Mouse (Mus musculus) limb, embryonic 10.5 days (tissue): ENCODE data around the gene Miga1. TPM values are rescaled to one million over a fixed set of nuclear protein-coding genes. Genes with fewer than 3 reads are reported as not detected.
A peak's percentile ranks its signal among the peaks of the same experiment; 100 is the strongest.
"Not testable (repeated sequence)": the region's sequence is repeated elsewhere in the genome, so short reads cannot be mapped to it uniquely, and the experiment has no call there.

Experiments
- DNase-seq: peaks from one replicate; pipeline ENCODE4 v3.0.0-alpha.2; 2017; ENCODE audit warnings: low spot score
- H3K27ac ChIP-seq: fragments of 300-500 bp; sonication (generic); 2 replicates; pipeline ENCODE4 v1.5.1; 2016; ENCODE audit warnings: mild to moderate bottlenecking
- H3K27me3 ChIP-seq: fragments of 300-500 bp; sonication (generic); 2 replicates; pipeline ENCODE4 v1.6.1; 2016; ENCODE audit warnings: low read depth, mild to moderate bottlenecking; ENCODE audit not compliant: poor library complexity, severe bottlenecking
- H3K36me3 ChIP-seq: fragments of 300-500 bp; sonication (generic); 2 replicates; pipeline ENCODE4 v1.6.1; 2016; ENCODE audit warnings: mild to moderate bottlenecking, moderate library complexity
- H3K4me1 ChIP-seq: fragments of 300-500 bp; sonication (generic); 2 replicates; pipeline ENCODE4 v1.6.1; 2016
- H3K4me3 ChIP-seq: fragments of 300-500 bp; sonication (generic); 2 replicates; pipeline ENCODE4 v1.5.1; 2016; ENCODE audit warnings: mild to moderate bottlenecking, moderate library complexity
- H3K9me3 ChIP-seq: fragments of 300-500 bp; sonication (generic); replicated peaks from 2 replicates; pipeline ENCODE4 v1.6.1; 2016; ENCODE audit warnings: mild to moderate bottlenecking
- WGBS: fragments of 180-500 bp; shearing (Covaris S2); methylation state at CpG from one replicate; pipeline ENCODE4 v1.1.7; 2016; 5-methylcytosine and 5-hydroxymethylcytosine counted together
- polyA plus RNA-seq: library from polyadenylated mRNA; unstranded; fragments of >200 nt; fragmentation: Nextera tagmentation; extraction: Ambion mirVana; gene quantifications from 2 replicates; pipeline ENCODE4 v1.2.1, GENCODE M21; 2016

Gene Miga1
- polyA plus RNA-seq, 1 experiment from 2014 or later: 21.5 TPM

- no peaks in the 10 kb centered on the region for H3K9me3 ChIP-seq
- 0 out of 2 replicates have a peak overlapping the region, but pooled peaks have one; percentile 92 for H3K27ac ChIP-seq
- H3K27me3 ChIP-seq: no peaks in the 10 kb centered on the region
Measured at GRCm38 (mm10) chr3:152347227-152347626, 7.0 kb upstream of the Miga1 start.

GRCm38 (mm10) chr3:152346633-152347141 lies 6.5 kb upstream of the Miga1 start:
- H3K4me1 ChIP-seq: peaks cover 26% of the 10 kb centered on the region
- no peak for DNase-seq
- H3K36me3 ChIP-seq: peaks cover 8% of the 10 kb centered on the region; the same call in 1 of the 2 replicates
- H3K27ac ChIP-seq: peak overlapping the region; percentile 92
- under 1% methylated on average over 51 of the region's 54 CpGs for WGBS
- H3K27me3 ChIP-seq: no peaks in the 10 kb centered on the region
- H3K9me3 ChIP-seq: no peaks in the 10 kb centered on the region
- H3K4me3 ChIP-seq: peak overlapping the region; percentile 81

More at GRCm38 (mm10) chr3:152347227-152347626, 7.0 kb upstream of the Miga1 start:
- H3K4me1 ChIP-seq: peaks cover 26% of the 10 kb centered on the region
- 55% methylated on average over 3 of the region's 3 CpGs for WGBS
- no peak for DNase-seq
- peaks cover 8% of the 10 kb centered on the region; the same call in 1 of the 2 replicates for H3K36me3 ChIP-seq
- peak overlapping the region; percentile 81 for H3K4me3 ChIP-seq

GRCm38 (mm10) chr3:152345732-152346632 lies 5.8 kb upstream of the Miga1 start, which contains the start of gene Usp33:
Usp33 (plus strand) TSS chr3:152346478.
- WGBS: 6% methylated on average over 44 of the region's 44 CpGs

GRCm38 (mm10) chr3:152342961-152343517 lies 2.8 kb upstream of the Miga1 start:
- Histone ChIP-seq H3K27me3 (no peaks in the 10 kb centered on the region), H3K9me3 (no peaks in the 10 kb centered on the region), H3K4me1 (peaks cover 16% of the 10 kb centered on the region), H3K4me3 (no peak overlapping the region), H3K27ac (no peak overlapping the region), H3K36me3 (no peaks in the 10 kb centered on the region)
- 89% methylated on average over 15 of the region's 15 CpGs for WGBS
- DNase-seq: no peak

More at GRCm38 (mm10) chr3:152345732-152346632, 5.8 kb upstream of the Miga1 start, which contains the start of gene Usp33:
- H3K36me3 ChIP-seq: peaks cover 8% of the 10 kb centered on the region; the same call in 1 of the 2 replicates
- peak within 1 kb of the TSS; percentile 81 for H3K4me3 ChIP-seq
- no peaks in the 10 kb centered on the region for H3K27me3 ChIP-seq
- no peaks in the 10 kb centered on the region for H3K9me3 ChIP-seq
- peak within 1 kb of the TSS; percentile 92 for H3K27ac ChIP-seq
- peaks cover 20% of the 10 kb centered on the region for H3K4me1 ChIP-seq
- peak; percentile 95 for DNase-seq

GRCm38 (mm10) chr3:152336085-152336484 lies 4.1 kb downstream of the Miga1 start:
- H3K4me3 ChIP-seq: no peak overlapping the region
- 82% methylated on average over 8 of the region's 8 CpGs for WGBS
- H3K9me3 ChIP-seq: no peaks in the 10 kb centered on the region
- no peak for DNase-seq
- H3K4me1 ChIP-seq: peaks cover 6% of the 10 kb centered on the region; the same call in 1 of the 2 replicates
- H3K36me3 ChIP-seq: peaks cover 54% of the 10 kb centered on the region
- no peak overlapping the region for H3K27ac ChIP-seq
- no peaks in the 10 kb centered on the region for H3K27me3 ChIP-seq

GRCm38 (mm10) chr3:152333641-152334040 lies 6.6 kb downstream of the Miga1 start:
- DNase-seq: no peak
- no peaks in the 10 kb centered on the region for H3K4me1 ChIP-seq
- H3K27ac ChIP-seq: no peak overlapping the region
- 95% methylated on average over 10 of the region's 10 CpGs for WGBS
- no peak overlapping the region for H3K4me3 ChIP-seq
- peaks cover 54% of the 10 kb centered on the region for H3K36me3 ChIP-seq
- H3K9me3 ChIP-seq: no peaks in the 10 kb centered on the region
- H3K27me3 ChIP-seq: no peaks in the 10 kb centered on the region

GRCm38 (mm10) chr3:152332545-152333300 lies 7.5 kb downstream of the Miga1 start:
- H3K4me1 ChIP-seq: no peaks in the 10 kb centered on the region
- H3K4me3 ChIP-seq: no peak overlapping the region
- no peaks in the 10 kb centered on the region for H3K27me3 ChIP-seq
- DNase-seq: no peak
- no peak overlapping the region for H3K27ac ChIP-seq
- WGBS: 95% methylated on average over 15 of the region's 15 CpGs
- peaks cover 54% of the 10 kb centered on the region for H3K36me3 ChIP-seq
- H3K9me3 ChIP-seq: no peaks in the 10 kb centered on the region

- Histone ChIP-seq H3K9me3 (no peaks in the 10 kb centered on the region), H3K4me1 (no peaks in the 10 kb centered on the region), H3K27ac (no peak overlapping the region), H3K36me3 (peaks cover 47% of the 10 kb centered on the region), H3K4me3 (no peak overlapping the region), H3K27me3 (no peaks in the 10 kb centered on the region)
- WGBS: 98% methylated on average over 6 of the region's 6 CpGs
- no peak for DNase-seq
Measured at GRCm38 (mm10) chr3:152332104-152332503, 8.1 kb downstream of the Miga1 start.

GRCm38 (mm10) chr3:152321765-152322547 lies 18.3 kb downstream of the Miga1 start:
- H3K27ac ChIP-seq: no peak overlapping the region
- H3K27me3 ChIP-seq: no peaks in the 10 kb centered on the region
- H3K4me1 ChIP-seq: no peaks in the 10 kb centered on the region
- DNase-seq: no peak
- 94% methylated on average over 8 of the region's 8 CpGs for whole genome bisulfite sequencing
- H3K4me3 ChIP-seq: no peak overlapping the region
- H3K9me3 ChIP-seq: no peaks in the 10 kb centered on the region
- H3K36me3 ChIP-seq: peaks cover 29% of the 10 kb centered on the region

GRCm38 (mm10) chr3:152320972-152321645 lies 19.1 kb downstream of the Miga1 start:
- no peaks in the 10 kb centered on the region for H3K4me1 ChIP-seq
- peaks cover 30% of the 10 kb centered on the region for H3K36me3 ChIP-seq
- DNase-seq: no peak
- H3K27ac ChIP-seq: no peak overlapping the region
- 91% methylated on average over 10 of the region's 10 CpGs for WGBS
- H3K4me3 ChIP-seq: no peak overlapping the region
- no peaks in the 10 kb centered on the region for H3K27me3 ChIP-seq
- no peaks in the 10 kb centered on the region for H3K9me3 ChIP-seq

GRCm38 (mm10) chr3:152316447-152317173 lies 23.6 kb downstream of the Miga1 start:
- not testable (repeated sequence) for H3K4me1 ChIP-seq, H3K4me3 ChIP-seq, H3K9me3 ChIP-seq, H3K27me3 ChIP-seq, H3K27ac ChIP-seq, DNase-seq
- peaks cover 35% of the 10 kb centered on the region for H3K36me3 ChIP-seq
- WGBS: 89% methylated on average over 9 of the region's 9 CpGs
